Mouse (Mus musculus) midbrain, postnatal 0 days (tissue): ENCODE results near the gene Sash3. TPM values are rescaled to one million over a fixed set of nuclear protein-coding genes. Genes with fewer than 3 reads are reported as not detected.
A peak's percentile ranks its signal among the peaks of the same experiment; 100 is the strongest.

Experiments
- ATAC-seq: fragments of 200-750 bp; cut with Nextera tagmentation; 2 replicates; pipeline ENCODE4 v1.8.0; 2017; ENCODE audit warnings: moderate number of reproducible peaks, mild to moderate bottlenecking, moderate TSS enrichment, moderate library complexity; ENCODE audit not compliant: low FRiP score
- DNase-seq: peaks from one replicate; pipeline ENCODE4 v3.0.0-alpha.2; 2015; ENCODE audit warnings: low spot score
- H3K27ac ChIP-seq: fragments of 300-500 bp; sonication (generic); 2 replicates; pipeline ENCODE4 v1.5.1; 2014; ENCODE audit warnings: low read depth, mild to moderate bottlenecking, low read length, mixed read lengths
- H3K27me3 ChIP-seq: fragments of 300-500 bp; sonication (generic); 2 replicates; pipeline ENCODE4 v1.6.1; 2014; ENCODE audit warnings: low read length, control low read depth, mixed read lengths; ENCODE audit not compliant: insufficient read depth
- H3K36me3 ChIP-seq: fragments of 300-500 bp; sonication (generic); 2 replicates; pipeline ENCODE4 v1.6.1; 2014; ENCODE audit warnings: low read length, control low read depth, mixed read lengths; ENCODE audit not compliant: insufficient read depth
- H3K4me1 ChIP-seq: fragments of 300-500 bp; sonication (generic); 2 replicates; pipeline ENCODE4 v1.6.1; 2014; ENCODE audit warnings: mild to moderate bottlenecking, control low read depth, antibody characterized with exemption, low read length, mixed read lengths; ENCODE audit not compliant: insufficient read depth
- H3K4me2 ChIP-seq: fragments of 300-500 bp; sonication (generic); 2 replicates; pipeline ENCODE4 v1.6.1; 2014; ENCODE audit warnings: low read depth, mild to moderate bottlenecking, low read length, mixed read lengths; ENCODE audit not compliant: poor library complexity, severe bottlenecking
- H3K4me3 ChIP-seq: fragments of 300-500 bp; sonication (generic); 2 replicates; pipeline ENCODE4 v1.5.1; 2014; ENCODE audit warnings: low read depth, mild to moderate bottlenecking, low read length, moderate library complexity
- H3K9ac ChIP-seq: fragments of 300-500 bp; sonication (generic); replicated peaks from 2 replicates; pipeline ENCODE4 v1.6.1; 2014; ENCODE audit warnings: mild to moderate bottlenecking, low read length, moderate library complexity, mixed read lengths; ENCODE audit not compliant: poor library complexity, severe bottlenecking
- H3K9me3 ChIP-seq: fragments of 300-500 bp; sonication (generic); 2 replicates; pipeline ENCODE4 v1.6.1; 2016; ENCODE audit warnings: low read length, control low read depth
- CTCF ChIP-seq: IDR thresholded peaks from 2 replicates; pipeline ENCODE4 v1.5.1; 2016; ENCODE audit warnings: antibody characterized with exemption, mild to moderate bottlenecking
- WGBS: fragments of 180-500 bp; shearing (Covaris S2); extraction: QIAGEN DNeasy Blood & Tissue Kit; methylation state at CpG from one replicate; pipeline ENCODE4 v1.1.7; 2014; 5-methylcytosine and 5-hydroxymethylcytosine counted together
- polyA plus RNA-seq: library from polyadenylated mRNA; unstranded; fragments of >200 nt; fragmentation: Nextera tagmentation; extraction: Ambion mirVana; gene quantifications from 2 replicates; pipeline ENCODE4 v1.2.1, GENCODE M21; 2015
- total RNA-seq: library from RNA; depleted of rRNA; stranded (reverse); fragments of >200 nt; gene quantifications from 2 replicates; pipeline ENCODE4 v1.2.3, GENCODE M21; 2014; rRNA removed

The Sash3 gene
- total RNA-seq (0.22 and 0.76 TPM in 2 replicates), polyA plus RNA-seq (1.0 and 1.2 TPM in 2 replicates)

DNA sequence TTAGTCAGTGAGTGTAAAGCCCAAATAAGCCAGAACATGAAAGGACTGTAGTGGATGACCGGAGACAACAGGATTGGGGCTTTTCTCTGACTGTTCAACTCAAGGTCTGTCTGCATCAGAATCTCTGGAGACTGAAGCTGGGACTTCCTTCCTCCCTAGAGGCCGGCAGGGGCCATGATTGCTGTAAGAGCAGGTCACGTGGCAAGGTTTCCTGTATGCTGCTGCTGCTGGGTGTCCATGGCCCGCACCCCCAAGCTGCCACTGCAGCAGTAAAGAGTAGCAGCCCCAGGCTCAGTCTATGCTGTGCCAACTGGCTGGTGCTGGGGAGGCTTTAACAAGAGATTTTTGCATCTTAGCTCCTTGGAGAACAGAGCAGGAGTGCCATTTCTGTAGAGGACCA, at the start of gene Sash3:
TSS of gene Sash3 (plus strand) at position 175 of the 400 bp plus-strand sequence.
- Histone ChIP-seq H3K4me2 (no peak within 1 kb of the TSS), H3K27me3 (no peaks in the 10 kb centered on the region), H3K4me3 (no peak within 1 kb of the TSS), H3K36me3 (no peaks in the 10 kb centered on the region), H3K4me1 (no peaks in the 10 kb centered on the region), H3K27ac (no peak within 1 kb of the TSS), H3K9me3 (no peaks in the 10 kb centered on the region), H3K9ac (no peak within 1 kb of the TSS)
- WGBS: 90% methylated on average over 4 of the region's 4 CpGs
- no peak for TF ChIP-seq CTCF
- ATAC-seq (no peak), DNase-seq (no peak)

GRCm38 (mm10) chrX:48096580-48096979, 49.7 kb upstream of the Sash3 start:
- Histone ChIP-seq H3K27me3 (no peaks in the 10 kb centered on the region), H3K9me3 (no peaks in the 10 kb centered on the region), H3K36me3 (no peaks in the 10 kb centered on the region), H3K9ac (no peak overlapping the region), H3K4me3 (no peak overlapping the region), H3K4me2 (no peak overlapping the region), H3K4me1 (no peaks in the 10 kb centered on the region), H3K27ac (no peak overlapping the region)
- WGBS: 82% methylated on average over 8 of the region's 8 CpGs
- no peak for TF ChIP-seq CTCF
- DNase-seq (no peak), ATAC-seq (no peak)

GRCm38 (mm10) chrX:48098470-48099129, 47.6 kb upstream of the Sash3 start:
- ATAC-seq (no peak), DNase-seq (no peak)
- H3K27me3 ChIP-seq: no peaks in the 10 kb centered on the region
- H3K27ac ChIP-seq: no peak overlapping the region
- 83% methylated on average over 9 of the region's 9 CpGs for WGBS
- H3K9me3 ChIP-seq: no peaks in the 10 kb centered on the region
- no peaks in the 10 kb centered on the region for H3K4me1 ChIP-seq
- TF ChIP-seq CTCF: no peak
- no peaks in the 10 kb centered on the region for H3K36me3 ChIP-seq
- H3K4me2 ChIP-seq: no peak overlapping the region
- H3K4me3 ChIP-seq: no peak overlapping the region
- H3K9ac ChIP-seq: no peak overlapping the region

GRCm38 (mm10) chrX:48099871-48100270, 46.4 kb upstream of the Sash3 start:
- WGBS: 44% methylated on average over 1 of the region's 1 CpGs
- Histone ChIP-seq H3K9me3 (no peaks in the 10 kb centered on the region), H3K9ac (no peak overlapping the region), H3K27ac (no peak overlapping the region), H3K36me3 (no peaks in the 10 kb centered on the region), H3K27me3 (no peaks in the 10 kb centered on the region), H3K4me2 (no peak overlapping the region), H3K4me1 (no peaks in the 10 kb centered on the region), H3K4me3 (no peak overlapping the region)
- no peak for ATAC-seq
- DNase-seq: no peak
- peak; percentile 58 for TF ChIP-seq CTCF

DNA sequence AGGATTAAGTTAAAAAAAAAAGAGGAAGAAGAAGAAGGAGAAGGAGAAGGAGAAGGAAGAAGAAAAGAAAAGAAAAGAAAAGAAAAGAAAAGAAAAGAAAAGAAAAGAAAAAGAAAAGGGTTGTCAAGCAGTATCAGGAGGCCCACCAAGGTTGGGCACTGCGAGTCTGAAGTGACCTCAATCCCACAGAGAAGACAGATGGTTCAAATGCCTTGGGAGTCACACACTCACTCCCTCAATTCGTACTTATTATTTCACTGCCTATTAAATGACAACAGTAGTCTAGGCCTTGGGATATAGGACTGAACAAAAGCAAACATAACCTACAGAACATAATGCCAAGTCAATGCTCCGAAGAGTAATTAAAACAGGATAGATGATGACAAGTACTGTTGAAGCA, 43.0 kb upstream of the Sash3 start:
- Histone ChIP-seq H3K9me3 (no peaks in the 10 kb centered on the region), H3K4me2 (no peak overlapping the region), H3K27ac (no peak overlapping the region), H3K36me3 (no peaks in the 10 kb centered on the region), H3K27me3 (no peaks in the 10 kb centered on the region), H3K4me1 (no peaks in the 10 kb centered on the region), H3K9ac (no peak overlapping the region), H3K4me3 (no peak overlapping the region)
- DNase-seq (no peak), ATAC-seq (no peak)
- 77% methylated on average over 3 of the region's 3 CpGs for WGBS
- no peak for TF ChIP-seq CTCF

DNA sequence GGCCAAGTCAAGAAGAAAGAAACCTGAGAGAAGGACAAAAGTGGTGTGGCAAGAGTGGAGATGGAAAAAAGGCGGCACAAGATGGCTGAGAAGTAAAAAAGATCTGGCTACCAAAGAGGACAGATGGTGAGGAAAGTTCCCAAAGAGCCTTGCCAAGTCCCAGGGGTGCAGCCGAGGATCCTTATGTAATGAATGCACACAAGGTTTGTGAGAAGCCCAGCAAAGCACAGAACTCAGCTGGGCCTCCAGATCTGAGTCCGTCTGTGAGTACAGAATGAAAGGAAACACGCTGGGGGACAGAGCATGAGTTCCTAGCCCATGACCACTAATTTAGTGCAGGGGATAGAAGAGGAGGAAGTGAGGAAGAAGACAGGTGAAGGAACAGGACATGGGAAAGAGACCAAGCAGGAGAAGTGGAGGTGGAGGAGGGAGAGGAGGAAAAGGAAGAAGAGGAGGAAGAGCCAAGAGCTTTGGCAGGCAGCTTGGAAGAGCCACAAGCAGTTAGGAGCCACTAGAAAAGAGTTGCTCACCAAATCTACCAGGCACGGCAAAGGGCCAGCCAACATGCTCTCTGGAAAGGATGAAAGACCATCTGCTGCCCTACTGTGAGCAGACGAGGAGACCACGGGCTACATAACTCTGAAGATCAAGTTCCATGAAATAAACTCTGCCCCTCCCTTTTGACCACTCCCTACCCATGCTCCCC, 41.3 kb upstream of the Sash3 start:
- Histone ChIP-seq H3K4me2 (no peak overlapping the region), H3K36me3 (no peaks in the 10 kb centered on the region), H3K4me3 (no peak overlapping the region), H3K27me3 (no peaks in the 10 kb centered on the region), H3K9me3 (no peaks in the 10 kb centered on the region), H3K4me1 (no peaks in the 10 kb centered on the region), H3K9ac (no peak overlapping the region), H3K27ac (no peak overlapping the region)
- no peak for TF ChIP-seq CTCF
- ATAC-seq: no peak
- 77% methylated on average over 7 of the region's 7 CpGs for WGBS
- DNase-seq: no peak
